ENCODE assay signal across 9 mouse cellular contexts in the genomic region with DNA sequence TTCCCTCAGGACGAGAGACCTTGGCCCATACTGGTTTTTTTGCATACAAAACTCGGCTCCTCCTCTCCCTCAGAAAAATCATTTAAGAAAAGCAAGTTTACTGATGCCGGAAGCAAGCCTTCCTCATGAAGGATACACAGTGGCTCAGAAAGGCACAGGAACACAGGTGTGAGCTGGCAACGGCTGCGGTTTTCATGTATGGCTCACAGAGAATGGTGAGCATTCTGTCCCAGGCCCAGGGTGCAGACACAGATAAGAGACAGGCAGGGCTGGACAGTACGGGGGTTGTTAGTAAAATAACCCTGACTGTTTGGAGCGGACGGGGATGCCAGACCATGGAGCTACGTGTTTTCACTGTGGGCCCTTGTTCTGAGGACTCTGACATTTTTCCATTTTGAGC. TPM values are rescaled to one million over a fixed set of nuclear protein-coding genes. Genes with fewer than 3 reads are reported as not detected.
DNase-seq lines count a peak whose midpoint lies in the region; ATAC-seq and TF ChIP-seq lines count a peak whose summit lies in the region.
"Had no signal": no experiment of that assay in that cellular context is flagged by ENCODE, and none has a peak within 500 bp of the region (broad histone marks: within the 10 kb centered on the region; RNA-seq: fewer than 3 reads in every experiment).

No protein-coding gene starts in this region.

- TF ChIP-seq CTCF in CH12.LX (conservative IDR thresholded peaks at IDR 0.05 in 1 of 2, IDR thresholded peaks at IDR 0.05 in 1 of 2; ENCODE audit: low read depth in 2 of 2, low read length in 2 of 2), result no peak
- no peak for TF ChIP-seq CTCF in kidney, adult 2 months (conservative IDR thresholded peaks at IDR 0.05; ENCODE audit: insufficient read depth, insufficient read length, low read depth, low read length)

- H3K9ac ChIP-seq in kidney, embryonic 15.5 days, result no peak overlapping the region
- H3K9ac ChIP-seq in CH12.LX (ENCODE audit: insufficient read depth, low read depth), result peak overlapping the region; percentile 76
- no peak overlapping the region for H3K9ac ChIP-seq in forebrain, embryonic 12.5 days
- H3K9ac ChIP-seq: liver, embryonic 15.5 days had no signal

- peaks cover 92% of the 10 kb centered on the region for H3K79me2 ChIP-seq in CH12.LX (replicated peaks; ENCODE audit: control insufficient read depth, extremely low read depth, insufficient read depth, poor library complexity, severe bottlenecking)

- H3K4me3 ChIP-seq in kidney, embryonic 15.5 days (replicated peaks), result no peak overlapping the region
- H3K4me3 ChIP-seq in CH12.LX (replicated peaks in 1 of 3; ENCODE audit: low read depth in 2 of 3, low read length in 2 of 3, poor library complexity in 1 of 3), result peak overlapping the region; percentile 48 to 54 (median 52)
- H3K4me3 ChIP-seq in forebrain, embryonic 12.5 days (replicated peaks), result no peak overlapping the region
- H3K4me3 ChIP-seq in kidney, adult 2 months (ENCODE audit: insufficient read depth, low read depth, low read length), result no peak overlapping the region
- H3K4me3 ChIP-seq: liver, embryonic 15.5 days had no signal

- no peak overlapping the region for H3K4me2 ChIP-seq in kidney, embryonic 15.5 days
- H3K4me2 ChIP-seq in CH12.LX (ENCODE audit: insufficient read depth, low read depth, poor library complexity, severe bottlenecking), result peak overlapping the region; percentile 97
- no peak overlapping the region for H3K4me2 ChIP-seq in forebrain, embryonic 12.5 days

- no peak for ATAC-seq in kidney, embryonic 15.5 days (replicated peaks; ENCODE audit: low FRiP score)
- ATAC-seq in forebrain, embryonic 12.5 days (ENCODE audit: low FRiP score), result no peak
- peak; percentile 17; the same call in 1 of the 2 replicates for ATAC-seq in neutrophil, adult 5-6 weeks (ENCODE audit: extremely low read depth, insufficient number of reproducible peaks, low FRiP score, poor library complexity, severe bottlenecking)

- TF ChIP-seq EP300 in CH12.LX (IDR thresholded peaks at IDR 0.05; ENCODE audit: low read length), result peak; percentile 34; the same call in 1 of the 2 replicates

- in situ Hi-C loops in CH12.LX (cut with MboI; ENCODE audit: low pct_ligation_motif_present, low pct_unique_long_range_greater_than_20kb, low sequenced_read_pairs), result no loop called here

- no peaks in the 10 kb centered on the region for H3K27me3 ChIP-seq in kidney, embryonic 15.5 days
- H3K27me3 ChIP-seq in CH12.LX (replicated peaks), result no peaks in the 10 kb centered on the region
- H3K27me3 ChIP-seq in forebrain, embryonic 12.5 days, result no peaks in the 10 kb centered on the region
- H3K27me3 ChIP-seq in kidney, adult 2 months (replicated peaks; ENCODE audit: control insufficient read depth, insufficient read depth, low read length), result no peaks in the 10 kb centered on the region
- H3K27me3 ChIP-seq: liver, embryonic 15.5 days had no signal

- peaks cover 44% of the 10 kb centered on the region for H3K4me1 ChIP-seq in kidney, embryonic 15.5 days
- H3K4me1 ChIP-seq in CH12.LX (ENCODE audit: control insufficient read depth in 1 of 2, insufficient read depth in 2 of 2), result peaks cover 14 to 75% of the 10 kb centered on the region in 2 experiments
- H3K4me1 ChIP-seq in forebrain, embryonic 12.5 days, result peaks cover 49% of the 10 kb centered on the region
- peaks cover 11% of the 10 kb centered on the region; the same call in 1 of the 2 replicates for H3K4me1 ChIP-seq in kidney, adult 2 months (ENCODE audit: control insufficient read depth, insufficient read depth, low read length)

- 0 out of 2 replicates have a peak overlapping the region, but pooled peaks have one; percentile 14 for H3K27ac ChIP-seq in kidney, embryonic 15.5 days
- H3K27ac ChIP-seq in CH12.LX (ENCODE audit: insufficient read depth, low read depth), result peak overlapping the region; percentile 17; the same call in 1 of the 2 replicates
- H3K27ac ChIP-seq in forebrain, embryonic 12.5 days, result peak overlapping the region; percentile 56; the same call in 1 of the 2 replicates
- H3K27ac ChIP-seq in kidney, adult 2 months (ENCODE audit: insufficient read depth, low read depth, low read length), result no peak overlapping the region; the same call in 1 of the 2 replicates
- H3K27ac ChIP-seq: liver, embryonic 15.5 days had no signal

- TF ChIP-seq POLR2A in CH12.LX (IDR thresholded peaks at IDR 0.05; ENCODE audit: low read depth, low read length), result no peak
- TF ChIP-seq POLR2A in kidney, adult 2 months (IDR thresholded peaks at IDR 0.05; ENCODE audit: low read depth, low read length), result no peak

- no peak for DNase-seq in kidney, postnatal 10 days
- peak; percentile 48 for DNase-seq in CH12.LX (ENCODE audit: extremely low read depth)
- no peak for DNase-seq in kidney, adult 2 months
- DNase-seq in adrenal gland, postnatal 4 days (ENCODE audit: low spot score in 2 of 2), result no peak
- no peak for DNase-seq in urinary bladder, adult 2 months (ENCODE audit: low spot score)

- WGBS in kidney, embryonic 15.5 days, result 71% methylated on average over 9 of the region's 9 CpGs
- 81% methylated on average over 9 of the region's 9 CpGs for WGBS in forebrain, embryonic 12.5 days
- WGBS in kidney, adult 2 months, result 76% methylated on average over 9 of the region's 9 CpGs

- no peak for TF ChIP-seq RAD21 in CH12.LX (IDR thresholded peaks at IDR 0.05; ENCODE audit: low read depth, low read length)

- H3K36me3 ChIP-seq in kidney, embryonic 15.5 days, result peaks cover 12% of the 10 kb centered on the region
- H3K36me3 ChIP-seq in CH12.LX (replicated peaks in 1 of 2; ENCODE audit: control insufficient read depth in 1 of 2, insufficient read depth in 1 of 2, low read length in 1 of 2), result peaks cover 14 to 59% of the 10 kb centered on the region in 2 experiments
- H3K36me3 ChIP-seq in forebrain, embryonic 12.5 days (replicated peaks), result peaks cover 11% of the 10 kb centered on the region
- H3K36me3 ChIP-seq in kidney, adult 2 months (ENCODE audit: control insufficient read depth, insufficient read depth, low read length), result no peaks in the 10 kb centered on the region

- dilution Hi-C loops in CH12.LX (cut with MboI; ENCODE audit: extremely low pct_ligation_motif_present, extremely low pct_unique_long_range_greater_than_20kb, low sequenced_read_pairs), result no loop called here

- no peaks in the 10 kb centered on the region for H3K9me3 ChIP-seq in kidney, embryonic 15.5 days (replicated peaks)
- no peaks in the 10 kb centered on the region for H3K9me3 ChIP-seq in CH12.LX (replicated peaks; ENCODE audit: low read length)
- H3K9me3 ChIP-seq in forebrain, embryonic 12.5 days, result no peaks in the 10 kb centered on the region
- H3K9me3 ChIP-seq: liver, embryonic 15.5 days had no signal

TF ChIP-seq in CH12.LX, 34 proteins besides CTCF, POLR2A, EP300 and RAD21:
- TF ChIP-seq RCOR1 (conservative IDR thresholded peaks at IDR 0.05; ENCODE audit: low read depth, low read length), result no peak
- TF ChIP-seq E2F4 (IDR thresholded peaks at IDR 0.05; ENCODE audit: insufficient replicate concordance, low read depth, low read length), result no peak
- TF ChIP-seq JUN (IDR thresholded peaks at IDR 0.05; ENCODE audit: insufficient read depth, low read depth, low read length), result no peak
- TF ChIP-seq JUND (conservative IDR thresholded peaks at IDR 0.05; ENCODE audit: low read depth, low read length), result no peak
- no peak for TF ChIP-seq IRF4 (IDR thresholded peaks at IDR 0.05; ENCODE audit: low read depth, low read length)
- TF ChIP-seq TBP (conservative IDR thresholded peaks at IDR 0.05; ENCODE audit: low read depth, low read length), result no peak
- no peak for TF ChIP-seq ZNF384 (IDR thresholded peaks at IDR 0.05; ENCODE audit: low read depth, low read length)
- TF ChIP-seq ETS1 (conservative IDR thresholded peaks at IDR 0.05; ENCODE audit: low read depth, low read length), result 0 out of 2 replicates have a peak, but pooled peaks have one; percentile 9

RNA-seq across cellular contexts. Expression of a gene that starts 6.6 kb away (rescaled TPM):
- 3.0 and 4.6 TPM in 2 replicates for polyA plus RNA-seq in kidney, embryonic 15.5 days (2015; fragmentation: Nextera tagmentation; extraction: Ambion mirVana)
- total RNA-seq in CH12.LX (2012; rRNA removed), result 21.7 and 23.6 TPM in 2 replicates
- 16.2 and 16.6 TPM in 2 replicates for total RNA-seq in CH12.LX (2014; rRNA removed)
- polyA plus RNA-seq in CH12.LX (2012; ENCODE audit: insufficient read length, low read depth), result 28.9 and 34.3 TPM in 2 replicates
- polyA plus RNA-seq in forebrain, embryonic 12.5 days (2016; fragmentation: Nextera tagmentation; extraction: Ambion mirVana), result 4.4 and 5.5 TPM in 2 replicates
- total RNA-seq in neutrophil, adult 5-6 weeks (2017), result 52.6 and 54.0 TPM in 2 replicates
- polyA plus RNA-seq in kidney, adult 2 months (2012; rRNA removed), result 11.8 and 14.1 TPM in 2 replicates
- 10 to 100 TPM; 28.6 to 30.7 TPM for total RNA-seq in adrenal gland, postnatal 4 days (2021)
- polyA plus RNA-seq in urinary bladder, adult 2 months (2012; rRNA removed), result 41.5 and 63.2 TPM in 2 replicates

Comparison
In these comparisons a context has a peak if more than half of its experiments do, and no peak if none do; other contexts are left out.
1. H3K4me3 ChIP-seq: peak in CH12.LX (3 of 3); none in kidney, embryonic 15.5 days (single experiment), forebrain, embryonic 12.5 days (single experiment) and kidney, adult 2 months (single experiment).